Mouse (Mus musculus) MEL (cell line): ENCODE results near the gene Sorl1. TPM values are rescaled to one million over a fixed set of nuclear protein-coding genes. Genes with fewer than 3 reads are reported as not detected.

Experiments used
- DNase-seq: peaks from one replicate; pipeline ENCODE4 v3.0.0; 2011; ENCODE audit warnings: low read depth, low spot score
- H3K27ac ChIP-seq: 2 replicates; pipeline ENCODE4 v1.5.1; 2012; ENCODE audit warnings: low read depth, mild to moderate bottlenecking, control low read depth, low read length, moderate library complexity; ENCODE audit not compliant: control insufficient read depth
- H3K27me3 ChIP-seq, 2 experiments: fragments of 150-350 bp in 1 of 2; sonication (generic) in 1 of 2; 2 replicates each; pipeline ENCODE4 v1.6.1; 2012; ENCODE audit warnings: low read length in 2 of 2, mild to moderate bottlenecking in 2 of 2, improper control_type of control experiment in 1 of 2, moderate library complexity in 1 of 2; ENCODE audit not compliant: insufficient read depth in 2 of 2, control insufficient read depth in 1 of 2
- H3K36me3 ChIP-seq, 2 experiments: 2 replicates each; pipeline ENCODE4 v1.6.1; 2012 to 2014; ENCODE audit warnings: low read length in 2 of 2, improper control_type of control experiment in 1 of 2, inconsistent platforms in 1 of 2, mild to moderate bottlenecking in 1 of 2; ENCODE audit not compliant: insufficient read depth in 2 of 2, control insufficient read depth in 1 of 2
- H3K4me1 ChIP-seq, 2 experiments: fragments of 150-350 bp in 1 of 2; sonication (generic) in 1 of 2; 2 replicates each; pipeline ENCODE4 v1.6.1; 2012; ENCODE audit warnings: low read length in 2 of 2, improper control_type of control experiment in 1 of 2, mild to moderate bottlenecking in 1 of 2; ENCODE audit not compliant: insufficient read depth in 2 of 2, control insufficient read depth in 1 of 2
- H3K4me3 ChIP-seq, 2 experiments: fragments of 150-350 bp in 1 of 2; sonication (generic) in 1 of 2; 2 replicates each; pipeline ENCODE4 v1.5.1; 2012; ENCODE audit warnings: low read depth in 2 of 2, low read length in 2 of 2, mild to moderate bottlenecking in 2 of 2, moderate library complexity in 2 of 2, control low read depth in 1 of 2, improper control_type of control experiment in 1 of 2; ENCODE audit not compliant: control insufficient read depth in 1 of 2, insufficient read depth in 1 of 2
- H3K79me2 ChIP-seq: 2 replicates; pipeline ENCODE4 v1.6.1; 2012; ENCODE audit warnings: mild to moderate bottlenecking, low read length, moderate library complexity; ENCODE audit not compliant: control insufficient read depth, poor library complexity, insufficient read depth
- H3K9ac ChIP-seq: 2 replicates; pipeline ENCODE4 v1.6.1; 2012; ENCODE audit warnings: low read depth, mild to moderate bottlenecking, control low read depth, low read length, moderate library complexity; ENCODE audit not compliant: control insufficient read depth, poor library complexity, severe bottlenecking
- H3K9me3 ChIP-seq: fragments of 150-350 bp; sonication (generic); replicated peaks from 2 replicates; pipeline ENCODE4 v1.6.1; 2012; ENCODE audit warnings: mild to moderate bottlenecking, low read length, improper control_type of control experiment, moderate library complexity; ENCODE audit not compliant: insufficient read depth
- BHLHE40 ChIP-seq: IDR thresholded peaks from 2 replicates; pipeline ENCODE4 v1.6.1; 2012; ENCODE audit warnings: low read depth, mild to moderate bottlenecking, inconsistent platforms, low read length, improper control_type of control experiment, borderline replicate concordance
- CHD1 ChIP-seq: IDR thresholded peaks from 2 replicates; pipeline ENCODE4 v1.6.1; 2012; ENCODE audit warnings: low read depth, mild to moderate bottlenecking, inconsistent platforms, low read length, improper control_type of control experiment
- ELF1 ChIP-seq: IDR thresholded peaks from 2 replicates; pipeline ENCODE4 v1.6.1; 2014; ENCODE audit warnings: low read depth, mild to moderate bottlenecking, inconsistent platforms, low read length, improper control_type of control experiment, moderate library complexity
- ETS1 ChIP-seq: IDR thresholded peaks from 2 replicates; pipeline ENCODE4 v1.6.1; 2012; ENCODE audit warnings: low read depth, mild to moderate bottlenecking, inconsistent platforms, low read length, improper control_type of control experiment, moderate library complexity
- GABPA ChIP-seq: IDR thresholded peaks from 2 replicates; pipeline ENCODE4 v1.6.1; 2012; ENCODE audit warnings: low read depth, mild to moderate bottlenecking, inconsistent platforms, low read length, improper control_type of control experiment, moderate library complexity
- GATA1 ChIP-seq: IDR thresholded peaks from 2 replicates; pipeline ENCODE4 v1.6.1; 2011; ENCODE audit warnings: low read depth, low read length, improper control_type of control experiment
- JUND ChIP-seq: IDR thresholded peaks from 2 replicates; pipeline ENCODE4 v1.6.1; 2011; ENCODE audit warnings: low read depth, mild to moderate bottlenecking, improper control_type of control experiment, low read length
- MXI1 ChIP-seq: IDR thresholded peaks from 2 replicates; pipeline ENCODE4 v1.6.1; 2011; ENCODE audit warnings: mild to moderate bottlenecking, low read depth, low read length, improper control_type of control experiment
- MYC ChIP-seq: IDR thresholded peaks from 2 replicates; pipeline ENCODE4 v1.6.1; 2011; ENCODE audit warnings: low read depth, mild to moderate bottlenecking, low read length, improper control_type of control experiment, moderate library complexity
- NELFE ChIP-seq: IDR thresholded peaks from 2 replicates; pipeline ENCODE4 v1.6.1; 2011; ENCODE audit warnings: low read depth, low read length, improper control_type of control experiment
- POLR2A ChIP-seq, 2 experiments: IDR thresholded peaks; 2 replicates each; pipeline ENCODE4 v1.6.1; 2011 to 2012; ENCODE audit warnings: low read length in 2 of 2, mild to moderate bottlenecking in 2 of 2, control low read depth in 1 of 2, improper control_type of control experiment in 1 of 2, low read depth in 1 of 2, moderate library complexity in 1 of 2; ENCODE audit not compliant: control insufficient read depth in 1 of 2, insufficient read depth in 1 of 2, poor library complexity in 1 of 2
- POLR2AphosphoS5 ChIP-seq: IDR thresholded peaks from 2 replicates; pipeline ENCODE4 v1.6.1; 2012; ENCODE audit warnings: low read depth, borderline replicate concordance, mild to moderate bottlenecking, inconsistent platforms, low read length, moderate library complexity, mixed read lengths
- SMC3 ChIP-seq: IDR thresholded peaks from 2 replicates; pipeline ENCODE4 v1.6.1; 2011; ENCODE audit warnings: low read depth, low read length, improper control_type of control experiment
- TAL1 ChIP-seq: IDR thresholded peaks from 2 replicates; pipeline ENCODE4 v1.6.1; 2012; ENCODE audit warnings: mild to moderate bottlenecking, inconsistent platforms, low read length, moderate library complexity, mixed read lengths
- TCF12 ChIP-seq: IDR thresholded peaks from 2 replicates; pipeline ENCODE4 v1.6.1; 2014; ENCODE audit warnings: low read depth, mild to moderate bottlenecking, inconsistent platforms, low read length, improper control_type of control experiment, moderate library complexity
- USF1 ChIP-seq: IDR thresholded peaks from 2 replicates; pipeline ENCODE4 v1.6.1; 2014; ENCODE audit warnings: low read depth, mild to moderate bottlenecking, inconsistent platforms, low read length, improper control_type of control experiment, moderate library complexity
- USF2 ChIP-seq, 2 experiments: IDR thresholded peaks; 2 replicates each; pipeline ENCODE4 v1.6.1; 2011 to 2012; ENCODE audit warnings: improper control_type of control experiment in 2 of 2, low read length in 2 of 2, borderline replicate concordance in 1 of 2, inconsistent platforms in 1 of 2, low read depth in 1 of 2, mild to moderate bottlenecking in 1 of 2; ENCODE audit not compliant: insufficient read depth in 1 of 2
- ZC3H11A ChIP-seq: IDR thresholded peaks from 2 replicates; pipeline ENCODE4 v1.6.1; 2012; ENCODE audit warnings: low read depth, mild to moderate bottlenecking, inconsistent platforms, low read length, improper control_type of control experiment
- ZMIZ1 ChIP-seq: IDR thresholded peaks from 2 replicates; pipeline ENCODE4 v1.6.1; 2012; ENCODE audit warnings: low read depth, mild to moderate bottlenecking, inconsistent platforms, low read length, improper control_type of control experiment, moderate library complexity
- ZNF384 ChIP-seq: IDR thresholded peaks from 2 replicates; pipeline ENCODE4 v1.6.1; 2012; ENCODE audit warnings: low read depth, mild to moderate bottlenecking, inconsistent platforms, low read length, improper control_type of control experiment
- polyA plus RNA-seq, 2 experiments: library from polyadenylated mRNA; stranded (reverse) in 1 of 2; unstranded in 1 of 2; fragments of >175 nt in 1 of 2; fragments of >200 nt in 1 of 2; gene quantifications; 2 replicates each; pipeline versions ENCODE4 v1.2.1 to v1.2.4; 2012; ENCODE audit warnings: low replicate concordance in 2 of 2, low read depth in 1 of 2; ENCODE audit not compliant: insufficient read length in 2 of 2, insufficient read depth in 1 of 2, missing spikeins in 1 of 2
- total RNA-seq: library from RNA; depleted of rRNA; stranded (reverse); fragments of 300-350 nt; gene quantifications from 2 replicates; pipeline ENCODE4 v1.2.3, GENCODE M21; 2012

Gene Sorl1
- total and polyA plus RNA-seq, 3 experiments: not detected

- DNase-seq: no peak
- Histone ChIP-seq H3K27ac (no peak overlapping the region), H3K79me2 (no peaks in the 10 kb centered on the region), H3K4me1 (no peaks in the 10 kb centered on the region), H3K4me3 (no peak overlapping the region), H3K27me3 (no peaks in the 10 kb centered on the region), H3K9ac (no peak overlapping the region), H3K9me3 (no peaks in the 10 kb centered on the region), H3K36me3 (no peaks in the 10 kb centered on the region)
- TF ChIP-seq JUND: no peak
- no peak for TF ChIP-seq SMC3
- TF ChIP-seq POLR2AphosphoS5: no peak
- no peak for TF ChIP-seq POLR2A (IDR thresholded peaks at IDR 0.05; ENCODE audit: control insufficient read depth in 1 of 2, insufficient read depth in 1 of 2, low read depth in 1 of 2, low read length in 2 of 2, poor library complexity in 1 of 2)
- no peak for TF ChIP-seq USF2 (IDR thresholded peaks at IDR 0.05; ENCODE audit: borderline replicate concordance in 1 of 2, insufficient read depth in 1 of 2, low read depth in 1 of 2, low read length in 2 of 2)
- TF ChIP-seq USF1: no peak
- no peak for TF ChIP-seq ZNF384
- TF ChIP-seq ZMIZ1: no peak
- no peak for TF ChIP-seq MYC
- no peak for TF ChIP-seq BHLHE40
- TF ChIP-seq MXI1: no peak
Observed at GRCm38 (mm10) chr9:42054339-42055272, 69.5 kb downstream of the Sorl1 start.

GRCm38 (mm10) chr9:42053591-42054190, 70.4 kb downstream of the Sorl1 start:
- no peaks in the 10 kb centered on the region for H3K9me3 ChIP-seq
- DNase-seq: no peak
- no peaks in the 10 kb centered on the region for H3K27me3 ChIP-seq
- H3K9ac ChIP-seq: no peak overlapping the region
- H3K79me2 ChIP-seq: no peaks in the 10 kb centered on the region
- H3K27ac ChIP-seq: no peak overlapping the region
- no peaks in the 10 kb centered on the region for H3K4me1 ChIP-seq
- H3K4me3 ChIP-seq: no peak overlapping the region
- TF ChIP-seq GATA1: no peak
- TF ChIP-seq GABPA: no peak
- TF ChIP-seq ETS1: no peak
- TF ChIP-seq NELFE: no peak
- TF ChIP-seq MYC: no peak
- no peak for TF ChIP-seq JUND
- TF ChIP-seq POLR2A (IDR thresholded peaks at IDR 0.05; ENCODE audit: control insufficient read depth in 1 of 2, insufficient read depth in 1 of 2, low read depth in 1 of 2, low read length in 2 of 2, poor library complexity in 1 of 2): no peak
- TF ChIP-seq CHD1: no peak
- TF ChIP-seq ZC3H11A: no peak
- TF ChIP-seq ZMIZ1: no peak
- no peak for TF ChIP-seq TAL1
- TF ChIP-seq TCF12: no peak
- TF ChIP-seq ELF1: no peak
- H3K36me3 ChIP-seq: no peaks in the 10 kb centered on the region
